In the genomic region with DNA sequence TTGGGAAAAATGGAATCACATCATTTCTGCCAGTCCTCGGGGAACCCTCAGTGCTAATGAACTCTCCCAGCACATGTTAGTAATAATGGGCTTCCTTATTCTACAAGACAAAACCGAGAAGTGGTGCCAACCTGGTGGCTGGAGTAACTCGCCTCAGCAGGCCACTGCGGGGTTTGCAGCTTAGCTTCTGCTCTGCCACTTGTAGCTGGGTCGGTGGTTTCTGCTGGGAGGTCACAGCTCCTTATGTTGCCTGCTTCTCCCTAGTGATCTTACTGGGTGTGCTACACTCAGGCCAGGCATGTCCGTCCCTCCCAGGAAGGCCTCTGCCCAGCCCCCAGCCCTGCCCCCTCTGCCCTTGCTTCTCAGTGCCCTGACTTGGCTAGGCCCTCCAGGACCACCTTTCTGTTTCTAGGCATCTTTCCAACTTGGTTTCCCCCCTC, we compare ENCODE assay signal across 8 mouse cellular contexts.
A peak's percentile ranks its signal among the peaks of the same experiment; 100 is the strongest.
DNase-seq lines count a peak whose midpoint lies in the region; ATAC-seq lines count a peak whose summit lies in the region.

No protein-coding gene starts in this region.

- no peaks in the 10 kb centered on the region for H3K36me3 ChIP-seq in hindbrain, embryonic 13.5 days
- H3K36me3 ChIP-seq in midbrain, embryonic 10.5 days = no peaks in the 10 kb centered on the region

- H3K27ac ChIP-seq in hindbrain, embryonic 13.5 days = peak overlapping the region; percentile 74
- H3K27ac ChIP-seq in midbrain, embryonic 10.5 days (replicated peaks) = peak overlapping the region; percentile 84

- 6% methylated on average over 6 of the region's 6 CpGs for WGBS in hindbrain, embryonic 13.5 days
- WGBS in midbrain, embryonic 10.5 days = 20% methylated on average over 6 of the region's 6 CpGs

- H3K27me3 ChIP-seq in hindbrain, embryonic 13.5 days = no peaks in the 10 kb centered on the region
- no peaks in the 10 kb centered on the region for H3K27me3 ChIP-seq in midbrain, embryonic 10.5 days (ENCODE audit: low read depth, poor library complexity, severe bottlenecking)

- H3K9me3 ChIP-seq in hindbrain, embryonic 13.5 days = no peaks in the 10 kb centered on the region
- no peaks in the 10 kb centered on the region for H3K9me3 ChIP-seq in midbrain, embryonic 10.5 days (replicated peaks)

- DNase-seq in cerebellum, postnatal 10 days = peak; percentile 58 to 73
- no peak for DNase-seq in cerebellum, adult 8-10 months
- peak; percentile 32 for DNase-seq in right cerebral cortex, adult 18-20 months
- DNase-seq in right cerebral cortex, postnatal 25 days = no peak
- peak; percentile 52 for DNase-seq in midbrain, embryonic 10.5 days (ENCODE audit: low spot score)
- DNase-seq in urinary bladder, postnatal 25 days (ENCODE audit: low spot score) = no peak
- DNase-seq in spleen, postnatal 14 days (ENCODE audit: low spot score in 2 of 2) = no peak

- H3K9ac ChIP-seq in hindbrain, embryonic 13.5 days = no peak overlapping the region

- H3K4me3 ChIP-seq in hindbrain, embryonic 13.5 days = no peak overlapping the region
- H3K4me3 ChIP-seq in midbrain, embryonic 10.5 days = no peak overlapping the region

- peak; percentile 88 for ATAC-seq in hindbrain, embryonic 13.5 days (ENCODE audit: low FRiP score)

- peaks cover 44% of the 10 kb centered on the region for H3K4me1 ChIP-seq in hindbrain, embryonic 13.5 days (replicated peaks)
- peaks cover 45% of the 10 kb centered on the region for H3K4me1 ChIP-seq in midbrain, embryonic 10.5 days

- H3K4me2 ChIP-seq in hindbrain, embryonic 13.5 days = no peak overlapping the region

Comparison
In these comparisons a context has a peak if more than half of its experiments do, and no peak if none do; other contexts are left out.
1. DNase-seq: peak in cerebellum, postnatal 10 days (2 of 2), right cerebral cortex, adult 18-20 months (single experiment) and midbrain, embryonic 10.5 days (single experiment); none in cerebellum, adult 8-10 months (single experiment), right cerebral cortex, postnatal 25 days (single experiment), urinary bladder, postnatal 25 days (single experiment) and spleen, postnatal 14 days (0 of 2).